Mouse (Mus musculus): ENCODE measurements around the gene Gm21988. TPM values are rescaled to one million over a fixed set of nuclear protein-coding genes. Genes with fewer than 3 reads are reported as not detected.

The Gm21988 gene
- total RNA-seq, 1 experiment: 2.4 TPM

GRCm38 (mm10) chr11:70193354-70194285, 46.0 kb downstream of the Gm21988 start:
- peaks cover 0 to 3% of the 10 kb centered on the region in 2 experiments; a peak in 2 of 4 replicates for H3K4me1 ChIP-seq (ENCODE audit: control insufficient read depth in 2 of 2, insufficient read depth in 2 of 2, low read length in 2 of 2, poor library complexity in 1 of 2)
- no peak overlapping the region for H3K9ac ChIP-seq (ENCODE audit: insufficient read depth, low read depth, low read length, poor library complexity, severe bottlenecking)
- no peaks in the 10 kb centered on the region for H3K36me3 ChIP-seq (ENCODE audit: control insufficient read depth, insufficient read depth, low read length, poor library complexity, severe bottlenecking)
- no peak for TF ChIP-seq HCFC1 (IDR thresholded peaks at IDR 0.05; ENCODE audit: borderline replicate concordance, insufficient read depth, low read length)
- no peak for TF ChIP-seq ZNF384 (IDR thresholded peaks at IDR 0.05; ENCODE audit: low read depth, low read length)
- no peak for TF ChIP-seq MAFK (IDR thresholded peaks at IDR 0.05; ENCODE audit: insufficient read depth, low read depth, low read length)
- no peak for TF ChIP-seq CHD2 (IDR thresholded peaks at IDR 0.05; ENCODE audit: low read depth, low read length)
- TF ChIP-seq ZC3H11A (IDR thresholded peaks at IDR 0.05; ENCODE audit: borderline replicate concordance, low read depth, low read length): no peak
- no peak overlapping the region for H3K4me3 ChIP-seq (ENCODE audit: insufficient read depth in 1 of 2, low read depth in 1 of 2, low read length in 2 of 2, poor library complexity in 1 of 2, severe bottlenecking in 1 of 2)
- H3K27ac ChIP-seq (ENCODE audit: insufficient read depth, low read depth, low read length, poor library complexity, severe bottlenecking): no peak overlapping the region
- in situ Hi-C loops (cut with MboI; ENCODE audit: low sequenced_read_pairs in 2 of 2, unreplicated experiment in 2 of 2): no loop called here
- no peaks in the 10 kb centered on the region for H3K9me3 ChIP-seq (ENCODE audit: control insufficient read depth, insufficient read depth, low read depth, low read length)
- DNase-seq (ENCODE audit: low read depth, low spot score): no peak

GRCm38 (mm10) chr11:70192157-70192556, 47.5 kb downstream of the Gm21988 start:
- Histone ChIP-seq H3K36me3 (ENCODE audit: control insufficient read depth, insufficient read depth, low read length, poor library complexity, severe bottlenecking) (no peaks in the 10 kb centered on the region), H3K4me1 (ENCODE audit: control insufficient read depth in 2 of 2, insufficient read depth in 2 of 2, low read length in 2 of 2, poor library complexity in 1 of 2) (peaks cover 0 to 3% of the 10 kb centered on the region in 2 experiments; a peak in 2 of 4 replicates), H3K27ac (ENCODE audit: insufficient read depth, low read depth, low read length, poor library complexity, severe bottlenecking) (no peak overlapping the region), H3K4me3 (ENCODE audit: insufficient read depth in 1 of 2, low read depth in 1 of 2, low read length in 2 of 2, poor library complexity in 1 of 2, severe bottlenecking in 1 of 2) (no peak overlapping the region), H3K9ac (ENCODE audit: insufficient read depth, low read depth, low read length, poor library complexity, severe bottlenecking) (no peak overlapping the region), H3K9me3 (ENCODE audit: control insufficient read depth, insufficient read depth, low read depth, low read length) (no peaks in the 10 kb centered on the region)
- DNase-seq (ENCODE audit: low read depth, low spot score): no peak
- no peak for TF ChIP-seq CHD2 (IDR thresholded peaks at IDR 0.05; ENCODE audit: low read depth, low read length)
- TF ChIP-seq MAFK (IDR thresholded peaks at IDR 0.05; ENCODE audit: insufficient read depth, low read depth, low read length): no peak
- TF ChIP-seq ZC3H11A (IDR thresholded peaks at IDR 0.05; ENCODE audit: borderline replicate concordance, low read depth, low read length): no peak
- in situ Hi-C loops (cut with MboI; ENCODE audit: low sequenced_read_pairs in 2 of 2, unreplicated experiment in 2 of 2): no loop called here

- Histone ChIP-seq H3K9me3 (ENCODE audit: control insufficient read depth, insufficient read depth, low read depth, low read length) (no peaks in the 10 kb centered on the region), H3K4me3 (ENCODE audit: insufficient read depth in 1 of 2, low read depth in 1 of 2, low read length in 2 of 2, poor library complexity in 1 of 2, severe bottlenecking in 1 of 2) (no peak overlapping the region), H3K27ac (ENCODE audit: insufficient read depth, low read depth, low read length, poor library complexity, severe bottlenecking) (no peak overlapping the region), H3K36me3 (ENCODE audit: control insufficient read depth, insufficient read depth, low read length, poor library complexity, severe bottlenecking) (no peaks in the 10 kb centered on the region), H3K4me1 (ENCODE audit: control insufficient read depth in 2 of 2, insufficient read depth in 2 of 2, low read length in 2 of 2, poor library complexity in 1 of 2) (peaks cover 0 to 3% of the 10 kb centered on the region in 2 experiments; a peak in 2 of 4 replicates), H3K9ac (ENCODE audit: insufficient read depth, low read depth, low read length, poor library complexity, severe bottlenecking) (no peak overlapping the region)
- TF ChIP-seq ZNF384 (IDR thresholded peaks at IDR 0.05; ENCODE audit: low read depth, low read length) (no peak), HCFC1 (IDR thresholded peaks at IDR 0.05; ENCODE audit: borderline replicate concordance, insufficient read depth, low read length) (no peak), MAFK (IDR thresholded peaks at IDR 0.05; ENCODE audit: insufficient read depth, low read depth, low read length) (no peak), CHD2 (IDR thresholded peaks at IDR 0.05; ENCODE audit: low read depth, low read length) (no peak), ZC3H11A (IDR thresholded peaks at IDR 0.05; ENCODE audit: borderline replicate concordance, low read depth, low read length) (no peak)
- in situ Hi-C loops (cut with MboI; ENCODE audit: low sequenced_read_pairs in 2 of 2, unreplicated experiment in 2 of 2): no loop called here
- DNase-seq (ENCODE audit: low read depth, low spot score): no peak
These were observed 48.4 kb downstream of the Gm21988 start for GRCm38 (mm10) chr11:70191188-70191587.

- Histone ChIP-seq H3K9ac (ENCODE audit: insufficient read depth, low read depth, low read length, poor library complexity, severe bottlenecking) (no peak overlapping the region), H3K4me3 (ENCODE audit: insufficient read depth in 1 of 2, low read depth in 1 of 2, low read length in 2 of 2, poor library complexity in 1 of 2, severe bottlenecking in 1 of 2) (no peak overlapping the region), H3K4me1 (ENCODE audit: control insufficient read depth in 2 of 2, insufficient read depth in 2 of 2, low read length in 2 of 2, poor library complexity in 1 of 2) (peaks cover 0 to 3% of the 10 kb centered on the region in 2 experiments; a peak in 2 of 4 replicates), H3K27ac (ENCODE audit: insufficient read depth, low read depth, low read length, poor library complexity, severe bottlenecking) (no peak overlapping the region), H3K9me3 (ENCODE audit: control insufficient read depth, insufficient read depth, low read depth, low read length) (no peaks in the 10 kb centered on the region), H3K36me3 (ENCODE audit: control insufficient read depth, insufficient read depth, low read length, poor library complexity, severe bottlenecking) (no peaks in the 10 kb centered on the region)
- TF ChIP-seq ZNF384 (IDR thresholded peaks at IDR 0.05; ENCODE audit: low read depth, low read length) (no peak), CHD2 (IDR thresholded peaks at IDR 0.05; ENCODE audit: low read depth, low read length) (no peak), MAFK (IDR thresholded peaks at IDR 0.05; ENCODE audit: insufficient read depth, low read depth, low read length) (no peak), HCFC1 (IDR thresholded peaks at IDR 0.05; ENCODE audit: borderline replicate concordance, insufficient read depth, low read length) (no peak), ZC3H11A (IDR thresholded peaks at IDR 0.05; ENCODE audit: borderline replicate concordance, low read depth, low read length) (no peak)
- no peak for DNase-seq (ENCODE audit: low read depth, low spot score)
- in situ Hi-C loops (cut with MboI; ENCODE audit: low sequenced_read_pairs in 2 of 2, unreplicated experiment in 2 of 2): no loop called here
These were observed 50.1 kb downstream of the Gm21988 start for GRCm38 (mm10) chr11:70189319-70190134.

Other genes with a start within 250 kb of the Gm21988 start
- 57.7 and 70.6 TPM in 2 replicates for gene Gabarap, start 248.7 kb downstream of the Gm21988 start, total RNA-seq (2012; rRNA removed)
- 64.7 and 80.9 TPM in 2 replicates for gene Phf23, start 244.1 kb downstream of the Gm21988 start, total RNA-seq (2012; rRNA removed)
- gene Dvl2, start 239.2 kb downstream of the Gm21988 start, total RNA-seq (2012; rRNA removed): 47.4 and 70.9 TPM in 2 replicates
- gene Acadvl, start 224.4 kb downstream of the Gm21988 start, total RNA-seq (2012; rRNA removed): 32.5 and 48.7 TPM in 2 replicates
- gene Dlg4, start 222.9 kb downstream of the Gm21988 start, total RNA-seq (2012; rRNA removed): 10.8 and 11.4 TPM in 2 replicates
- 0.58 TPM in 1 of 2 replicates, not detected in the other for gene Asgr1, start 185.7 kb downstream of the Gm21988 start, total RNA-seq (2012; rRNA removed)
- gene Asgr2, start 147.2 kb downstream of the Gm21988 start, total RNA-seq (2012; rRNA removed): 2.0 and 2.1 TPM in 2 replicates
- gene Mgl2, start 109.5 kb downstream of the Gm21988 start, total RNA-seq (2012; rRNA removed): 0.42 and 1.8 TPM in 2 replicates
- 2.1 and 2.2 TPM in 2 replicates for gene Clec10a, start 83.6 kb downstream of the Gm21988 start, total RNA-seq (2012; rRNA removed)
- 0.98 and 3.0 TPM in 2 replicates for gene Slc16a11, start 27.1 kb downstream of the Gm21988 start, total RNA-seq (2012; rRNA removed)
- gene Slc16a13, start 18.8 kb downstream of the Gm21988 start, total RNA-seq (2012; rRNA removed): 10.7 and 12.4 TPM in 2 replicates
- gene Bcl6b, start 10.0 kb downstream of the Gm21988 start, total RNA-seq (2012; rRNA removed): 5.2 and 7.1 TPM in 2 replicates
- gene 0610010K14Rik, start 1.9 kb downstream of the Gm21988 start, total RNA-seq (2012; rRNA removed): 49.9 and 59.4 TPM in 2 replicates
- gene Rnasek, start within 50 bp of the Gm21988 start, total RNA-seq (2012; rRNA removed): 66.0 and 75.1 TPM in 2 replicates
- 0.49 and 0.69 TPM in 2 replicates for gene Alox12, start 15.5 kb upstream of the Gm21988 start, total RNA-seq (2012; rRNA removed)
- gene Alox12e, start 82.8 kb upstream of the Gm21988 start, total RNA-seq (2012; rRNA removed): 0.16 and 0.27 TPM in 2 replicates
- 0.53 and 1.7 TPM in 2 replicates for gene Alox15, start 112.2 kb upstream of the Gm21988 start, total RNA-seq (2012; rRNA removed)
- gene Pelp1, start 170.2 kb upstream of the Gm21988 start, total RNA-seq (2012; rRNA removed): 76.5 and 77.5 TPM in 2 replicates
- 30.6 and 43.1 TPM in 2 replicates for gene Arrb2, start 192.8 kb upstream of the Gm21988 start, total RNA-seq (2012; rRNA removed)
- gene Med11, start 212.1 kb upstream of the Gm21988 start, total RNA-seq (2012; rRNA removed): 29.1 and 31.2 TPM in 2 replicates
- 0.54 and 1.5 TPM in 2 replicates for gene Zmynd15, start 219.6 kb upstream of the Gm21988 start, total RNA-seq (2012; rRNA removed)
- gene Cxcl16, start 220.2 kb upstream of the Gm21988 start, total RNA-seq (2012; rRNA removed): 2.9 and 6.6 TPM in 2 replicates